Mouse (Mus musculus) subcutaneous adipose tissue, adult 2 months (tissue): ENCODE data around the gene Dnajc9. TPM values are rescaled to one million over a fixed set of nuclear protein-coding genes. Genes with fewer than 3 reads are reported as not detected.

Source experiments
- polyA plus RNA-seq: library from polyadenylated mRNA; depleted of rRNA; stranded (reverse); fragments of >200 nt; gene quantifications from 2 replicates; pipeline ENCODE4 v1.2.3, GENCODE M21; 2012; ENCODE audit warnings: low replicate concordance; rRNA removed

Gene Dnajc9
- 7.0 and 16.7 TPM in 2 replicates for polyA plus RNA-seq

GRCm38 (mm10) chr14:20388441-20389129 is at the start of gene Dnajc9:
TSS of gene Dnajc9 (minus strand) at chr14:20388910.

GRCm38 (mm10) chr14:20393205-20393913 is 4.6 kb upstream of the Dnajc9 start, which contains the start of gene Mrps16:
TSS of gene Mrps16 (minus strand) at chr14:20393634.

GRCm38 (mm10) chr14:20347991-20348541 is 40.6 kb downstream of the Dnajc9 start, which contains the start of the genes Ecd and Fam149b:
TSS of gene Ecd (minus strand) at chr14:20348121.
TSS of gene Fam149b (plus strand) at chr14:20348162.

Other genes starting within 250 kb of the Dnajc9 start
- gene Kcnk5, start 207.1 kb downstream of the Dnajc9 start, polyA plus RNA-seq: 2.4 and 12.8 TPM in 2 replicates
- 0.13 TPM in 1 of 2 replicates, not detected in the other for gene Kcnk16, start 119.7 kb downstream of the Dnajc9 start, polyA plus RNA-seq
- gene Nudt13, start 94.2 kb downstream of the Dnajc9 start, polyA plus RNA-seq: 35.1 and 58.5 TPM in 2 replicates
- gene Ecd, start 40.8 kb downstream of the Dnajc9 start, polyA plus RNA-seq: 20.3 and 26.9 TPM in 2 replicates
- gene Fam149b, start 40.7 kb downstream of the Dnajc9 start, polyA plus RNA-seq: 38.1 and 47.9 TPM in 2 replicates
- 53.3 and 61.0 TPM in 2 replicates for gene Mrps16, start 4.7 kb upstream of the Dnajc9 start, polyA plus RNA-seq
- 0.04 and 0.76 TPM in 2 replicates for gene Cfap70, start 63.3 kb upstream of the Dnajc9 start, polyA plus RNA-seq
- gene Anxa7, start 91.2 kb upstream of the Dnajc9 start, polyA plus RNA-seq: 91.2 and 113 TPM in 2 replicates
- 0.58 and 0.80 TPM in 2 replicates for gene Mss51, start 108.0 kb upstream of the Dnajc9 start, polyA plus RNA-seq
- 15.0 and 19.5 TPM in 2 replicates for gene Ppp3cb, start 157.7 kb upstream of the Dnajc9 start, polyA plus RNA-seq